Mouse (Mus musculus): ENCODE results near the gene Cln5.
A peak's percentile ranks its signal among the peaks of the same experiment; 100 is the strongest.

Gene Cln5

GRCm38 (mm10) chr14:103069864-103070611 lies at the start of gene Cln5:
TSS of gene Cln5 (plus strand) at chr14:103070216.
- DNase-seq (ENCODE audit: low spot score in 2 of 2) = peak; percentile 69 to 84

- DNase-seq (ENCODE audit: low spot score in 2 of 2) = no peak
Measured at GRCm38 (mm10) chr14:103029203-103029602, 40.8 kb upstream of the Cln5 start.

GRCm38 (mm10) chr14:103033271-103033823 lies 36.7 kb upstream of the Cln5 start:
- no peak for DNase-seq (ENCODE audit: low spot score in 2 of 2)

- DNase-seq (ENCODE audit: low spot score in 2 of 2) = no peak
Measured at GRCm38 (mm10) chr14:103034076-103034475, 35.9 kb upstream of the Cln5 start.

- no peak for DNase-seq (ENCODE audit: low spot score in 2 of 2)
Measured at GRCm38 (mm10) chr14:103037016-103037415, 33.0 kb upstream of the Cln5 start.

GRCm38 (mm10) chr14:103046677-103047076 lies 23.3 kb upstream of the Cln5 start, which contains the start of gene Acod1:
TSS of gene Acod1 (plus strand) at chr14:103046977.
- DNase-seq (ENCODE audit: low spot score in 2 of 2) = no peak

- no peak for DNase-seq (ENCODE audit: low spot score in 2 of 2)
Measured at GRCm38 (mm10) chr14:103048292-103049086, 21.5 kb upstream of the Cln5 start.

GRCm38 (mm10) chr14:103051159-103051769 lies 18.8 kb upstream of the Cln5 start:
- DNase-seq (ENCODE audit: low spot score in 2 of 2) = peak; percentile 72 to 74

- DNase-seq (ENCODE audit: low spot score in 2 of 2) = no peak
Measured at GRCm38 (mm10) chr14:103054731-103055130, 15.3 kb upstream of the Cln5 start.

- DNase-seq (ENCODE audit: low spot score in 2 of 2) = no peak
Measured at GRCm38 (mm10) chr14:103056601-103057000, 13.4 kb upstream of the Cln5 start.

- no peak for DNase-seq (ENCODE audit: low spot score in 2 of 2)
Measured at GRCm38 (mm10) chr14:103058998-103059397, 11.0 kb upstream of the Cln5 start.

GRCm38 (mm10) chr14:103059495-103059894 lies 10.5 kb upstream of the Cln5 start:
- no peak for DNase-seq (ENCODE audit: low spot score in 2 of 2)

GRCm38 (mm10) chr14:103065294-103066167 lies 4.5 kb upstream of the Cln5 start:
- peak; percentile 72 to 77 for DNase-seq (ENCODE audit: low spot score in 2 of 2)

GRCm38 (mm10) chr14:103069465-103069863 lies 552 bp upstream of the Cln5 start:
- no peak for DNase-seq (ENCODE audit: low spot score in 2 of 2)

GRCm38 (mm10) chr14:103070790-103071189 lies 774 bp downstream of the Cln5 start:
- no peak for DNase-seq (ENCODE audit: low spot score in 2 of 2)

GRCm38 (mm10) chr14:103071471-103071870 lies 1.5 kb downstream of the Cln5 start:
- DNase-seq (ENCODE audit: low spot score in 2 of 2) = no peak

GRCm38 (mm10) chr14:103072731-103073130 lies 2.7 kb downstream of the Cln5 start:
- DNase-seq (ENCODE audit: low spot score in 2 of 2) = no peak

GRCm38 (mm10) chr14:103073825-103074224 lies 3.8 kb downstream of the Cln5 start:
- DNase-seq (ENCODE audit: low spot score in 2 of 2) = no peak

GRCm38 (mm10) chr14:103075166-103075565 lies 5.2 kb downstream of the Cln5 start:
- no peak for DNase-seq (ENCODE audit: low spot score in 2 of 2)

- DNase-seq (ENCODE audit: low spot score in 2 of 2) = no peak
Measured at GRCm38 (mm10) chr14:103077272-103078005, 7.4 kb downstream of the Cln5 start.

Measured in frontal cortex, postnatal 25 days (tissue).